Comparison of ENCODE assay signal across 15 mouse cellular contexts in genomic region chr5:85572531-85572930, GRCm38 (mm10).
"Had no signal": no experiment of that assay in that cellular context is flagged by ENCODE, and none has a peak within 500 bp of the region (broad histone marks: within the 10 kb centered on the region; RNA-seq: fewer than 3 reads in every experiment).

No protein-coding gene starts in this region.

- H3K9ac ChIP-seq: liver, postnatal 0 days; lung, embryonic 15.5 days; midbrain, embryonic 12.5 days; neural tube, embryonic 12.5 days; stomach, embryonic 15.5 days had no signal

- H3K27me3 ChIP-seq: lung, embryonic 15.5 days; megakaryocyte, embryonic 14.5 days; midbrain, embryonic 12.5 days; neural tube, embryonic 12.5 days; stomach, embryonic 15.5 days had no signal

- H3K4me3 ChIP-seq: lung, embryonic 15.5 days; megakaryocyte, embryonic 14.5 days; midbrain, embryonic 12.5 days; neural tube, embryonic 12.5 days; stomach, embryonic 15.5 days had no signal

- ATAC-seq: liver, postnatal 0 days; lung, postnatal 0 days had no signal

- H3K4me2 ChIP-seq: lung, embryonic 15.5 days; midbrain, embryonic 12.5 days; neural tube, embryonic 12.5 days; stomach, embryonic 15.5 days had no signal

- H3K27ac ChIP-seq: macrophage; midbrain, embryonic 12.5 days; neural tube, embryonic 12.5 days; stomach, embryonic 15.5 days; stomach, postnatal 0 days had no signal

- DNase-seq: liver, postnatal 0 days; lung, adult 2 months; lung, postnatal 14 days; lung, postnatal 36 days; thymus, adult 2 months; thymus, postnatal 25 days; thymus, postnatal 4 days had no signal

- H3K36me3 ChIP-seq: lung, embryonic 15.5 days; midbrain, embryonic 12.5 days; neural tube, embryonic 12.5 days; stomach, embryonic 15.5 days had no signal

- H3K9me3 ChIP-seq: lung, embryonic 15.5 days; megakaryocyte, embryonic 14.5 days; midbrain, embryonic 12.5 days; neural tube, embryonic 12.5 days; stomach, embryonic 15.5 days had no signal

- H3K4me1 ChIP-seq: lung, embryonic 15.5 days; megakaryocyte, embryonic 14.5 days; midbrain, embryonic 12.5 days; neural tube, embryonic 12.5 days; stomach, embryonic 15.5 days had no signal
